Mouse (Mus musculus) T-helper 1 cell (primary cell): ENCODE data around the gene Vrk1.

Experiments used
- in situ Hi-C: fragments of 300-600 bp; cut with MboI, MseI; formaldehyde crosslinking; loops from one replicate; pipeline ENCODE4 v1.15.1; 2025; ENCODE audit warnings: high pct_unique_total_duplicates

Gene Vrk1

GRCm38 (mm10) chr12:106115070-106115891, 105.3 kb downstream of the Vrk1 start:
- in situ Hi-C loops: no loop called here

- in situ Hi-C loops: no loop called here
Measured at GRCm38 (mm10) chr12:106115892-106116206, 105.8 kb downstream of the Vrk1 start.

DNA sequence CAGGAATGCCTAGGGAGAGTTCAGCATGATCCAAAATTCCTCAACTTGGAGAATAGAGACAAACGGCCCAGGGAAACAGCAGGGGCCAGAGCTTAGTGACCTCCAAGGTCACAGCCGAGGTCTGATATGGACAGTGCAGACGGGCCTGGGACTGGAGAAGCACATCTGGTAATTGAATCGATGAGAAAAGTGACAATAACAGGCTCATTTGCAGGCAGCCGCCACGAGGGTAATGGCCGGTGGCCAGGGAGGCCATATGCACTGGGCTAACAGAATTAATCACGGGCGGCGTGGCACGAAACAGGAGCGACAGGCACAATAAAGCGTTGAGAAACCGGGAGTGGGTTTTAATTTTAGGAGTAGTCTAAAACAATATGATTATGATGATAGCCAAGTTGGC, 113.2 kb downstream of the Vrk1 start:
- in situ Hi-C loops: no loop called here

GRCm38 (mm10) chr12:106124581-106124980, 114.6 kb downstream of the Vrk1 start:
- in situ Hi-C loops: no loop called here
